Mouse (Mus musculus) brain, embryonic 14.5 days (tissue): ENCODE results near the gene Gm364. TPM values are rescaled to one million over a fixed set of nuclear protein-coding genes. Genes with fewer than 3 reads are reported as not detected.

Experiments
- DNase-seq: peaks from one replicate; pipeline ENCODE4 v3.0.0-alpha.2; 2011; ENCODE audit warnings: low read depth
- CTCF ChIP-seq: fragments of 200-500 bp; IDR thresholded peaks from 2 replicates; pipeline ENCODE4 v1.5.1; 2012; ENCODE audit warnings: inconsistent platforms, mild to moderate bottlenecking, moderate library complexity, borderline replicate concordance; ENCODE audit not compliant: insufficient read depth, insufficient read length; ENCODE audit errors: extremely low read depth
- POLR2A ChIP-seq: fragments of 200-500 bp; IDR thresholded peaks from 2 replicates; pipeline ENCODE4 v1.6.1; 2012; ENCODE audit warnings: mild to moderate bottlenecking, inconsistent platforms, borderline replicate concordance; ENCODE audit not compliant: poor library complexity, insufficient read depth, insufficient read length, severe bottlenecking; ENCODE audit errors: extremely low read depth
- polyA plus RNA-seq: library from polyadenylated mRNA; depleted of rRNA; stranded (reverse); fragments of >200 nt; gene quantifications from 2 replicates; pipeline ENCODE4 v1.2.3, GENCODE M21; 2012; rRNA removed

Gm364 gene
- not detected in 2 replicates for polyA plus RNA-seq

DNA sequence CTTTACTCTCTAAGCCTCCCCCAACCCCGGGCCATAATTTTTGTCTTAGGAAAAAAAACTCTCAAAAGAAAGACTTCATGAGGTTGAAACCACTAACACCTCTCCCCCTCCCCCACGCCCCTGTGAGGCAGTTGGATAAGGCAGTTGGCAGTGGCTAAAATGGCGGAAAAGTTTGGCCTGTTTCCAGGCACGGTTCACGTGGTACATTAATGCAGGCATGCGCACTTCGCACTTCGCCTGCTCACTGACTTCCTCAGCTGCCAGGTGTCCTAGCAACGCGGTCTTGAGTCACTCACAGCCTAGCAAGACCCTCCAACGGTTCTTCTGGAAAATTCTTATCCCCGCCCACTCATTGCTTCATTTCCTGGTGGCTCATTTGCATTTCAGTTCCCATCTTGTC is at the start of gene Gm364:
Gene Gm364, plus strand, starts transcription at position 386 of the 400 bp plus-strand sequence.
- no peak for DNase-seq
- TF ChIP-seq CTCF (no peak), POLR2A (no peak)

DNA sequence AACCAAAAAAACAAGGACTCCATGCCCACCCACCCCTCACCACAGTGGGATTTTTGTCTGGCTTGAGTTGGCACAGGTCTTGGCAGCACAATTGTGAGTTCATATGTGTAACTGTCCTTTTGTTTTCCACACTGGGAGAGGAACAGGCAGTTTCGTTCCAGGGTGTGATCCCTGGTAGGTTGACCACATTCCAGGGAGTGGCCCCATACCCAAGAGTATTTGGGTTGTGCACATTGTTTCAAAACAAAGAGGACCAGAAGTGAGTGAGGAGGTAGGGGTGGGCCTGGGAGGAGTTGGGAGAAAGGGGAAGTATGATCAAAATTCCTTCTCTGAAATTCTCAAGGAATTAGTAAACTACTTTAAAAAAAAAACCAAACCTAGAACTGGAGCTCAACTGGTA is 49.6 kb upstream of the Gm364 start:
- DNase-seq: no peak
- no peak for TF ChIP-seq CTCF
- no peak for TF ChIP-seq POLR2A

DNA sequence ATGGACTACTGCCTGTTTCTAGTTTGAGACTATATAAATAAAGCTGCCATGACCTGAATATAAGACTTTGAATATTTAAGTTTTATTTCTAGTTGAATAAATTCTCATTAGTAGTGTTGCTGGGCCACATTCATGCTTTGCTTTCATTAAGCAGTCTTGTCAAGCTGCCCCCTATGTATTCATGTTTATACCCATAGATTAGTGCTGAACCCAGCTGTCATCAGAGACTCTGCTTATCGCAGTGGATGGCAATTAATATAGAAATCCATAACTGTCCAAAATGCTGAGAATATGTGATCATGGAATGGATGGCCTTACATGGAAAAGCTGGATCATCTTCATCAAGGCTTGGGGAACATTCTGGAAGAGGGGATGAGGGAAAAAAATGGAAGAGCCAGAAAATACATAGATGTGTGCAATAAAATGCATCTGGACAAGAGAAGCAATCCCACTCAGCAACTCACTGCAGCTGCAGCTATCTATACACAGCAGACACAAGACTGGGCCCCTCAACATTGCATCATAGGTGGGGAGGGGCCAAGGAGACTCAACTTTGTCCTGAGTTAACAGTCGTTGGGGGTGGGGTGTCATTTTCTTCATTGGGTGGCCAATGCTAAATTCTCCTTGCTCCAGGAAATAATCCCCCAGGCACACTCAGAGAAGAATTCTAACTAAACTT is 43.9 kb upstream of the Gm364 start:
- no peak for DNase-seq
- TF ChIP-seq CTCF (no peak), POLR2A (no peak)

GRCm38 (mm10) chrX:57372965-57373364 is 36.0 kb upstream of the Gm364 start:
- no peak for TF ChIP-seq POLR2A
- no peak for TF ChIP-seq CTCF
- no peak for DNase-seq

GRCm38 (mm10) chrX:57373543-57373942 is 35.4 kb upstream of the Gm364 start:
- TF ChIP-seq POLR2A: no peak
- no peak for TF ChIP-seq CTCF
- DNase-seq: no peak

GRCm38 (mm10) chrX:57374029-57374428 is 34.9 kb upstream of the Gm364 start:
- TF ChIP-seq POLR2A: no peak
- TF ChIP-seq CTCF: no peak
- DNase-seq: no peak

DNA sequence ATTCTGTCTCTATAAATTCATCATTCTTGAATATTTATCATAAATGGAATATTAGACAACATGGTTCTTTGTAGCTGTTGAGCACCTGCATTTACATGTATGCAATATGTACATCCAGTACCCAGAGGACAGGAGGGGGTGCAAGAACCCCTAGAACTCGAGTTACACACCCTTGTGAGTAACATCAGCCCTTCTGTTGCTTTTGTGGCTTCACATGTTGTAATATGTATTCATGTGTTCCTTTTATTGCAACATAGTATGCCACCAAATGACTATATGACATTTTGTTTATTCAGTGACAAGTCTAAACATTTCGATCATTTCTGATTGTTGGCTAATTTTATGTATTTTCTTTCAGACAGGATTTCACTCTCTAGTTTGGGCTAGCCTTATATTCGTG is 31.9 kb upstream of the Gm364 start:
- TF ChIP-seq POLR2A: no peak
- TF ChIP-seq CTCF: no peak
- DNase-seq: no peak

- DNase-seq: no peak
Measured at GRCm38 (mm10) chrX:57378579-57378978, 30.4 kb upstream of the Gm364 start.

DNA sequence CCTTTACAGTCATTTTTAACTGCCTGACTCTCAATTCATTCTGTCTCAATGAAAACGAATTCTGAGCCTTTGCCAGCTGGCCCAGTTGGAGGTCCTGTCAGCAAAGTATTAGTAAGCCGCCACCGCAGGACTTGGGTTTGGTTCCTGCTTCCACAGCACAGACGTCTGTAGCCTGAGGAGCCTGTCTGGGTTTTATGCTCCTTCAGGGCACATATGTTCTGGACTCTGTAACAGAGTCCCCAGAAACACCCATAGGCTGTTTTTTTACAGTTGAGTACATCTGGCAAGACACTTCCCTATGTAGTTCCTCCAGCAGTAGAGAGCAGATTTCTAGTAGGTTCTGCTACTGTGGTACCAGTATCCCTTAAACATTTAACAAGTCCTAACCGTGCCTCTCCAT is 28.0 kb upstream of the Gm364 start:
- TF ChIP-seq CTCF (no peak), POLR2A (no peak)
- DNase-seq: peak; percentile 25

More at GRCm38 (mm10) chrX:57378579-57378978, 30.4 kb upstream of the Gm364 start:
- no peak for TF ChIP-seq POLR2A
- no peak for TF ChIP-seq CTCF

GRCm38 (mm10) chrX:57392367-57393246 is 16.3 kb upstream of the Gm364 start, which contains the start of gene Rbmx:
TSS of gene Rbmx (minus strand) at chrX:57393036.
- DNase-seq: peak; percentile 98
- TF ChIP-seq POLR2A: peak; percentile 75; the same call in 1 of the 2 replicates
- TF ChIP-seq CTCF: no peak

- no peak for TF ChIP-seq POLR2A
- no peak for TF ChIP-seq CTCF
- peak; percentile 47 for DNase-seq
Measured at GRCm38 (mm10) chrX:57393412-57393811, 15.5 kb upstream of the Gm364 start.

DNA sequence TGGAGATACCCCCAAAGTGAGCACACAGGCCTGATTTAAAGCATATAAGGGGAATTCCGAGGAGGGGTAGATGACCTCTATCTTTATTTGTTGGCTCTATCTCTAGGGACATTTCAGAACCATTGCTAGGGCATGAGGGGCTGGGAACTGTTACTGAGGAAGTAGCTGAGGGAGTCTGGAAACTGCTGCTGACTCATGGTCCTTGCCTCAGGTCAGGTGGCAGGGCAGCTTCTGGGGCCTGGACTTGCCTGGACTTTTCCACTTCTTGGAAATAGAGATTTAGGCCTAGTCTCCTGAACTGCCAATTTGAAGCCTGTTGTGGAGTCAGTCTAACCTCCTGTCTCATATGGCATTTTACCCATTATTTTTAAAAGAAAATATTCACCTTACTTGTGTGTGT is 7.6 kb upstream of the Gm364 start:
- DNase-seq: no peak
- TF ChIP-seq POLR2A: no peak
- no peak for TF ChIP-seq CTCF

DNA sequence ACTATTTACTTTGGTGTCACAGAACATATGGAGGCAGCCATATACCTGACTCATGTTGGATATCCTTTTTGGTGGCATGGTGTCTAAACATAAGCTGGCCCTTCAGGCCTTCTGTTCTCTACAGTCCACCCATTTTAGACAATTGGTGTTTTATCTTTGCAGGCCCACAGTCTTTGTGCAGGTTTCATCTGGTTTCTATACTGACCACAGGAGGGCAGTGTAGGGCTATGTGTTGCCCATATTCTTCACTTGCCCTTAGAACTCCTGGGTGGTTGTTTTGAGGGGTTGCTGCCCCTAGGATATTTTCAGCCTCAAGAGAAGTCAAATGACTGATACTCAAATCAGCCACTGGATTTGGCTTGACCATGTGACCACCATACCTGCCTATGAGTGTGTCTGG is 5.3 kb upstream of the Gm364 start:
- peak; percentile 45 for DNase-seq
- TF ChIP-seq POLR2A (no peak), CTCF (peak; percentile 43; the same call in 1 of the 2 replicates)
